Mouse (Mus musculus) gastrocnemius, postnatal 36 days (tissue): ENCODE data around the gene Dhdh. TPM values are rescaled to one million over a fixed set of nuclear protein-coding genes. Genes with fewer than 3 reads are reported as not detected.

ENCODE experiments used
- DNase-seq, 2 experiments: peaks; one replicate each; pipeline ENCODE4 v3.0.0; 2022
- intact Hi-C: fragments of 180-260 bp; cut with DNase I; formaldehyde crosslinking; loops from one replicate; pipeline ENCODE4 v1.15.1; 2025
- total RNA-seq, 2 experiments: library from RNA; stranded (reverse); gene quantifications; 2 replicates each; pipeline ENCODE4 v1.2.3; 2021

The Dhdh gene
- total RNA-seq, 2 experiments from 2014 or later, result 11.4 to 12.8 TPM

GRCm38 (mm10) chr7:45456721-45457203 lies 31.8 kb downstream of the Dhdh start:
- intact Hi-C loops, result no loop called here
- no peak for DNase-seq

- intact Hi-C loops, result no loop called here
- no peak for DNase-seq
Observed at GRCm38 (mm10) chr7:45455932-45456696, 32.5 kb downstream of the Dhdh start.

- DNase-seq, result no peak
- intact Hi-C loops, result loop anchor here (5.0 kb wide), 1 partner anchor 107 kb away; no protein-coding TSS in a partner anchor
Observed at GRCm38 (mm10) chr7:45454971-45455370, 33.6 kb downstream of the Dhdh start.

DNA sequence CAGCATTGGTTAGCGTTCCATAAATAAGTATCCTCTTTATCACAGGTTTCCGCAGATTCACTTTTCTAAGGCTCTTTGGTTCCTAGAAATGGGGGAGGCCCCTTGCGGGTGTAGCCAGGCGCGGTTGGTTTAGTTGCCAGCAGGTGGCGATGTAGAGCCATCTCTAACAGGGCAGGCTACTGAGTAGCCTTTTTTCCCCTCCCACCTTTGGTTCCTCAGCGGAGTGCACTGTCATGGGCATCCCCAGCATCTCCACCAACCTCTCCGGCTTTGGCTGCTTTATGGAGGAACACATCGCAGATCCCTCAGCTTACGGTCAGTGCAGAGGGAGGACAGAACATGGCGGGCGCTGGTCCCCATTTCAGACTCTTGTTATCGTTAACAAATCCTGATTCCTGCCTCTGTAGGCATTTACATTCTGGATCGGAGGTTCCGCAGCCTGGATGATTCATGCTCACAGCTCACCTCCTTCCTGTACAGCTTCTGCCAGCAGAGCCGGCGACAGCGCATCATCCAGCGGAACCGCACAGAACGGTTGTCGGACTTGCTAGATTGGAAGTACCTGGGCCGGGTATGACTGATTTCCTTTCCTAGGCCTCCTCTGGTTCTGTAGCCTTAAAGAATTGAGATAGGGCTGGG lies 37.1 kb downstream of the Dhdh start:
- intact Hi-C loops, result loop anchor here (5.0 kb wide), 1 partner anchor 111 kb away; no protein-coding TSS in a partner anchor
- DNase-seq, result peak; percentile 71 to 78

- intact Hi-C loops, result loop anchor here (5.0 kb wide), 1 partner anchor 112 kb away; no protein-coding TSS in a partner anchor
- no peak for DNase-seq
Observed at GRCm38 (mm10) chr7:45449974-45450373, 38.6 kb downstream of the Dhdh start.

DNA sequence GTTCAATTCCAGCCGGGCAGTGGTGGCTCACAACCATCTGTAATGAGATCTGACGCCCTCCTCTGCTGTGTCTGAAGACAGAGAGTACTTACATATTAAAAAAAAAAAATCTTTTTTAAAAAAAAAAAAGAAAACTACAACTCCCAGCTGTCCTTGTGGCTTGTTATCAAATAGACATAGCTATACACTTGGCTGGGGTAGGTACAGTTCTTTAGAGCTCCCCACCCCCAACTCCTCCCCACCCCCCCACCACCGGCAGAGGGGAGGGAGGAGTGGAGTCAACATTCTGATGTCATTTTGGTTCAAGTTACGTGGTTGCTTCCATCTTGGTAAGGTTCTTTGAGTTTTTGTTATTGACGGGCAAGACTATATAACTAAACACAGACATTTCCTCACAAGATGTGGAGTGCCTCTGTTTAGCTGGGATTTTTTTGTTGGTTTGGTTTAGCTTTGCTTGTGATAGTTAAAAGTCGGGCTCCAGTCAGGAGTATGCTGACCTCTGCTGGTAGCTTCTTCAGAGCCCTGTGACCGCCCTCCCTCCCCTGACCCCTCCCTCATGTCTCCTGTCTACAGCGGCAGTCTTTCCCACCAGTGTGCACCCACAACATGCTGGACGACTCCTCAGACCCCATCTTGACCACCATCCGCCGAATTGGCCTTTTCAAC lies 41.1 kb downstream of the Dhdh start:
- no peak for DNase-seq
- intact Hi-C loops, result no loop called here

DNA sequence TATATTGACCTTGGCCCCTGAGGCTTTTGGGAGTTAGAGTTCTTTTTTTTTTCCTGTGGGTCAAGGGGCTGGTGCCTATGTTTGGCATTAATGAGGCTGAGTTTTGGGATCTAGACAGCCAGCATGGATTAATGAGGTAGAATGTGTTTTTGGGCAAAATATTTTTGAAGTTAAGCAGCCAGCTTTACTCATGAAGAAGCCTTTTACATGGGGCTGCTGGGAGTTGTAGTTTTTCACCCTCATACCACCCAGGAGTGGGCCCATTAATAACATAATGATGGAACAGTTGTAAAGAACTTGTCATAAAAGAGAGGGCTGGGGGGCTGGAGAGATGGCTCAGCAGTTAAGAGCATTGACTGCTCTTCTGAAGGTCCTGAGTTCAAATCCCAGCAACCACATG lies 42.0 kb downstream of the Dhdh start:
- intact Hi-C loops, result no loop called here
- DNase-seq, result no peak

GRCm38 (mm10) chr7:45443526-45444420 lies 44.8 kb downstream of the Dhdh start:
- no peak for DNase-seq
- intact Hi-C loops, result no loop called here

GRCm38 (mm10) chr7:45437521-45438276 lies 50.9 kb downstream of the Dhdh start, which contains the start of gene Ruvbl2:
TSS of gene Ruvbl2 (minus strand) at chr7:45438096.
- intact Hi-C loops, result loop anchor here (1.0 to 5.0 kb wide), 2 partner anchors 31 to 135 kb away; no protein-coding TSS in a partner anchor
- peak; percentile 52 to 54 for DNase-seq

DNA sequence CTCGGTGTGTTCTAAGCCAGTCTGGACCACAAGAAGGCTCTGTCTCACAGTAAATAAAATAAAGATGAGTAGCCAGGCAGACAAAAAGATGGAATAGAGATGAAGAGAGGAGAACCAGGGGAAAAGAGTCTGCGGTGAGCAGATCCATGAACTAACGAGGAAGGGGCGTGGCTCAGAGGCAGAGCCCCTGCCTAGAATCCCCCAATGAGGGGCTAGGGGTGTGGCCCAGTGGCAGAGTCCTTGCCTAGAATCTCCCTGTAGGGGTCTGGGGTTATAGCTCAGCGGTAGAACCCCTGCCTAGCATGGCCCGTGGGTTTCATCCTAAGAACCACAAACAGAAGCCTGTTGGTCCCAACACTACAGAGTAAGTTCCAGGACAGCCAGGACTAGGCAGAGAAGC lies 51.6 kb downstream of the Dhdh start:
- intact Hi-C loops, result loop anchor here (5.0 kb wide), 1 partner anchor 135 kb away; no protein-coding TSS in a partner anchor
- DNase-seq, result no peak

- intact Hi-C loops, result loop anchor here (5.0 kb wide), 1 partner anchor 134 kb away; no protein-coding TSS in a partner anchor
Observed at GRCm38 (mm10) chr7:45436444-45436843, 52.2 kb downstream of the Dhdh start.

GRCm38 (mm10) chr7:45435038-45435437 lies 53.6 kb downstream of the Dhdh start:
- intact Hi-C loops, result loop anchor here (5.0 kb wide), 1 partner anchor 133 kb away; no protein-coding TSS in a partner anchor
- DNase-seq, result peak in 1 of 2 experiments; percentile 32

More at GRCm38 (mm10) chr7:45436444-45436843, 52.2 kb downstream of the Dhdh start:
- no peak for DNase-seq

DNA sequence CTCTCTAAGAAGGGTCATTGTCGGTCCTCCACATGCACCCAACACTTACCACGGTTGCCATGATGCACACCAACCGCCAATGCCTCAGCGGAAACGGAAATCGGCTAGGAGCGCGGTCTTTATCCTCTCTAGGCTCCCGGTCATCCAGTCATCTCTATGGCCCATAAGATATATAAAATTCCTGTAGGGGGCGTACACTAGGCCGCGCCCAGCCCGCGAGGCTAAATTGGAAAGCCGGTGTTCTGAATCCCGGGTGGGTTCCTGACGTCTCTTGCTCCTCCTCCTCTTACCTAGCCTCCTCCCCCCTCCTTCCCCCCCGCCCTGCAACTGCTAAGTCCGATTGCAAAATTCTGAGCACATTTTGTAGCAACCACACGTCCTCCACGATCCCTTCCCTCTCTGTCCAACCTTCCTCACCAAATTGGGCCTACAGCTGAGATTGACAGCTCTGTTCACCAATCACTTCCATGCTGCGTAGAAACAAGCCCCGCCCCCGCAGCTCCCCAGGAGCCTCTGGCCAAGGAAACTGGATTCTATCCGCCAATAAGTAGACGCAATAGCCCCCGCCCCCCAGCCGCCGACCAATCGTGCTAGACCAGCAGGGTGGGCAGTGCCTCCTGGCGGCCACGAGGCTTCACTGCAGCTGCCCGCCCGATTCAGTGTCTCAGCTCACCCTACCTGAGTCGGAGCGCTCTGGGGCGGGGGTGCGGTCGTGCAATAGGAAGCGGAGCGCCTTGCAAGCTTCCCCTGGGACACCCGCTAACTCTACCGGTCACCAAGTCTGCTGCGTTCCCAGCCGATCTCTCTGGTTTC lies 54.2 kb downstream of the Dhdh start, which contains the start of gene Gys1:
Gene Gys1, plus strand, starts transcription at position 642 of the 813 bp plus-strand sequence.
- intact Hi-C loops, result loop anchor here (5.0 kb wide), 1 partner anchor 132 kb away; no protein-coding TSS in a partner anchor

DNA sequence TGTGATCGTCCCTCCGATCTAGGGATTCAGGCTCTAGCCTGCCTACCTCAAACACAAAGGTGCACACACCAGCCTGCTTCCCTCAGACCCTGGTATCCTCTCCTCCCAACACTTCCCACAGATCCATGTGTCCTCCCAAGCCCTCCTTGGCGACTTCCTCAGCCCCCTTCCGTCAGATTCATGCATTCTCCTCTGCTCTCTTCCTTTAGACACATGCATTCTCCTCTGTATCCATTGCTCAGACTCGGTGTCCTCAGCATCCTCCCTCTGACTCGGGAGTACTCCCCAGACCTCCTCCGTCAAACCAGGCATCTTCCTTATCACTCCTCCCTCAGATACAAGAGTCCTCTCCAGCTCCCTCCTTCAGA lies 54.8 kb downstream of the Dhdh start:
- no peak for DNase-seq
- intact Hi-C loops, result no loop called here

More for the DNA sequence above, 54.2 kb downstream of the Dhdh start, which contains the start of gene Gys1:
- peak; percentile 100 for DNase-seq

- intact Hi-C loops, result no loop called here
- DNase-seq, result no peak
Observed at GRCm38 (mm10) chr7:45426556-45426955, 62.0 kb downstream of the Dhdh start.

DNA sequence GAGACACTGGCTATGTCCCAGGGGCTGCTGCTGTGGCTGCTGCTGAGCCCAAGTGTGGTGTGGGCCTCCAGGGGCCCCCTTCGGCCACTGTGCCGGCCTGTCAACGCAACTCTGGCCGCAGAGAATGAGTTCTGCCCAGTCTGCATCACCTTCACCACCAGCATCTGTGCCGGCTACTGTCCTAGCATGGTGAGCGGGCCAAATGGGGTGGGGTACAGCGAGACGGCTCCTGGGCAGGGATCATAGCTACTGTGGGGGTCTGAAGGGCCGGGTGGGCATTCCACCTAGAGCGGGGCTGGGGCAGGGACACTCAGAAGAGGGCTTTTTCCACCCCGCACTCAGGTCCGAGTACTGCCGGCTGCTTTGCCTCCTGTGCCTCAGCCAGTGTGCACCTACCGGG lies 67.4 kb downstream of the Dhdh start:
- no peak for DNase-seq
- intact Hi-C loops, result no loop called here
